Mouse (Mus musculus): ENCODE measurements around the gene Ccdc88c. TPM values are rescaled to one million over a fixed set of nuclear protein-coding genes. Genes with fewer than 3 reads are reported as not detected.

The Ccdc88c gene
- polyA plus RNA-seq, 1 experiment from 2014 or later, result 18.8 TPM

- WGBS, result 9% methylated on average over 1 of the region's 2 CpGs
- no peak overlapping the region for H3K4me3 ChIP-seq (ENCODE audit: low read length)
- no peak overlapping the region for H3K27ac ChIP-seq (ENCODE audit: low read length)
- H3K4me2 ChIP-seq (ENCODE audit: low read depth, low read length), result no peak overlapping the region
- peak; percentile 32; the same call in 1 of the 2 replicates for ATAC-seq (ENCODE audit: low read depth)
- no peaks in the 10 kb centered on the region for H3K27me3 ChIP-seq (ENCODE audit: control insufficient read depth, insufficient read depth, low read depth, low read length)
- peaks cover 9% of the 10 kb centered on the region for H3K36me3 ChIP-seq (ENCODE audit: control insufficient read depth, insufficient read depth, low read length)
- no peaks in the 10 kb centered on the region for H3K9me3 ChIP-seq (ENCODE audit: control insufficient read depth, low read length)
- H3K4me1 ChIP-seq (replicated peaks; ENCODE audit: control insufficient read depth, insufficient read depth, low read length), result peaks cover 5% of the 10 kb centered on the region; the same call in 1 of the 2 replicates
- H3K9ac ChIP-seq (ENCODE audit: low read length), result no peak overlapping the region
Measured at GRCm38 (mm10) chr12:100936116-100936515, 92.7 kb downstream of the Ccdc88c start.

- H3K27ac ChIP-seq (ENCODE audit: low read length), result no peak overlapping the region
- ATAC-seq (ENCODE audit: low read depth), result no peak
- H3K9ac ChIP-seq (ENCODE audit: low read length), result no peak overlapping the region
- WGBS, result 85% methylated on average over 5 of the region's 5 CpGs
- no peaks in the 10 kb centered on the region for H3K9me3 ChIP-seq (ENCODE audit: control insufficient read depth, low read length)
- no peak overlapping the region for H3K4me2 ChIP-seq (ENCODE audit: low read depth, low read length)
- peaks cover 13% of the 10 kb centered on the region for H3K36me3 ChIP-seq (ENCODE audit: control insufficient read depth, insufficient read depth, low read length)
- H3K4me1 ChIP-seq (replicated peaks; ENCODE audit: control insufficient read depth, insufficient read depth, low read length), result peaks cover 5% of the 10 kb centered on the region; the same call in 1 of the 2 replicates
- no peak overlapping the region for H3K4me3 ChIP-seq (ENCODE audit: low read length)
- H3K27me3 ChIP-seq (ENCODE audit: control insufficient read depth, insufficient read depth, low read depth, low read length), result no peaks in the 10 kb centered on the region
Measured at GRCm38 (mm10) chr12:100934796-100935195, 94.1 kb downstream of the Ccdc88c start.

GRCm38 (mm10) chr12:100931653-100932052 lies 97.2 kb downstream of the Ccdc88c start:
- WGBS, result 91% methylated on average over 14 of the region's 14 CpGs
- Histone ChIP-seq H3K4me3 (ENCODE audit: low read length) (no peak overlapping the region), H3K4me2 (ENCODE audit: low read depth, low read length) (no peak overlapping the region), H3K36me3 (ENCODE audit: control insufficient read depth, insufficient read depth, low read length) (peaks cover 22% of the 10 kb centered on the region), H3K27me3 (ENCODE audit: control insufficient read depth, insufficient read depth, low read depth, low read length) (no peaks in the 10 kb centered on the region), H3K4me1 (replicated peaks; ENCODE audit: control insufficient read depth, insufficient read depth, low read length) (no peaks in the 10 kb centered on the region), H3K9me3 (ENCODE audit: control insufficient read depth, low read length) (no peaks in the 10 kb centered on the region), H3K27ac (ENCODE audit: low read length) (no peak overlapping the region), H3K9ac (ENCODE audit: low read length) (no peak overlapping the region)
- ATAC-seq (ENCODE audit: low read depth), result no peak

- Histone ChIP-seq H3K4me1 (replicated peaks; ENCODE audit: control insufficient read depth, insufficient read depth, low read length) (no peaks in the 10 kb centered on the region), H3K4me2 (ENCODE audit: low read depth, low read length) (no peak overlapping the region), H3K9ac (ENCODE audit: low read length) (no peak overlapping the region), H3K36me3 (ENCODE audit: control insufficient read depth, insufficient read depth, low read length) (peaks cover 27% of the 10 kb centered on the region), H3K4me3 (ENCODE audit: low read length) (no peak overlapping the region), H3K27ac (ENCODE audit: low read length) (no peak overlapping the region), H3K27me3 (ENCODE audit: control insufficient read depth, insufficient read depth, low read depth, low read length) (no peaks in the 10 kb centered on the region), H3K9me3 (ENCODE audit: control insufficient read depth, low read length) (no peaks in the 10 kb centered on the region)
- 87% methylated on average over 9 of the region's 9 CpGs for WGBS
- ATAC-seq (ENCODE audit: low read depth), result no peak
Measured at GRCm38 (mm10) chr12:100928286-100928685, 100.6 kb downstream of the Ccdc88c start.

GRCm38 (mm10) chr12:100925644-100926619 lies 102.9 kb downstream of the Ccdc88c start:
- Histone ChIP-seq H3K4me2 (ENCODE audit: low read depth, low read length) (no peak overlapping the region), H3K4me1 (replicated peaks; ENCODE audit: control insufficient read depth, insufficient read depth, low read length) (no peaks in the 10 kb centered on the region), H3K27ac (ENCODE audit: low read length) (no peak overlapping the region), H3K9me3 (ENCODE audit: control insufficient read depth, low read length) (no peaks in the 10 kb centered on the region), H3K9ac (ENCODE audit: low read length) (no peak overlapping the region), H3K27me3 (ENCODE audit: control insufficient read depth, insufficient read depth, low read depth, low read length) (no peaks in the 10 kb centered on the region), H3K36me3 (ENCODE audit: control insufficient read depth, insufficient read depth, low read length) (peaks cover 26% of the 10 kb centered on the region; the same call in 1 of the 2 replicates), H3K4me3 (ENCODE audit: low read length) (no peak overlapping the region)
- ATAC-seq (ENCODE audit: low read depth), result peak; percentile 62
- WGBS, result 67% methylated on average over 14 of the region's 14 CpGs

- H3K27me3 ChIP-seq (ENCODE audit: control insufficient read depth, insufficient read depth, low read depth, low read length), result no peaks in the 10 kb centered on the region
- H3K36me3 ChIP-seq (ENCODE audit: control insufficient read depth, insufficient read depth, low read length), result peaks cover 16% of the 10 kb centered on the region; the same call in 1 of the 2 replicates
- H3K4me1 ChIP-seq (replicated peaks; ENCODE audit: control insufficient read depth, insufficient read depth, low read length), result no peaks in the 10 kb centered on the region
- ATAC-seq (ENCODE audit: low read depth), result no peak
- no peaks in the 10 kb centered on the region for H3K9me3 ChIP-seq (ENCODE audit: control insufficient read depth, low read length)
- H3K9ac ChIP-seq (ENCODE audit: low read length), result no peak overlapping the region
- H3K27ac ChIP-seq (ENCODE audit: low read length), result no peak overlapping the region
- no peak overlapping the region for H3K4me3 ChIP-seq (ENCODE audit: low read length)
- WGBS, result 74% methylated on average over 15 of the region's 15 CpGs
- H3K4me2 ChIP-seq (ENCODE audit: low read depth, low read length), result no peak overlapping the region
Measured at GRCm38 (mm10) chr12:100924646-100925339, 104.1 kb downstream of the Ccdc88c start.

GRCm38 (mm10) chr12:100910731-100911130 lies 118.1 kb downstream of the Ccdc88c start:
- Histone ChIP-seq H3K4me1 (replicated peaks; ENCODE audit: control insufficient read depth, insufficient read depth, low read length) (peaks cover 6% of the 10 kb centered on the region; the same call in 1 of the 2 replicates), H3K27ac (ENCODE audit: low read length) (no peak overlapping the region), H3K9me3 (ENCODE audit: control insufficient read depth, low read length) (no peaks in the 10 kb centered on the region), H3K9ac (ENCODE audit: low read length) (no peak overlapping the region), H3K27me3 (ENCODE audit: control insufficient read depth, insufficient read depth, low read depth, low read length) (peaks cover 15% of the 10 kb centered on the region), H3K4me3 (ENCODE audit: low read length) (no peak overlapping the region), H3K36me3 (ENCODE audit: control insufficient read depth, insufficient read depth, low read length) (no peaks in the 10 kb centered on the region; the same call in 1 of the 2 replicates), H3K4me2 (ENCODE audit: low read depth, low read length) (no peak overlapping the region)
- no peak for ATAC-seq (ENCODE audit: low read depth)
- 76% methylated on average over 12 of the region's 12 CpGs for WGBS

GRCm38 (mm10) chr12:100909765-100910164 lies 119.1 kb downstream of the Ccdc88c start:
- Histone ChIP-seq H3K9me3 (ENCODE audit: control insufficient read depth, low read length) (no peaks in the 10 kb centered on the region), H3K9ac (ENCODE audit: low read length) (no peak overlapping the region), H3K27ac (ENCODE audit: low read length) (no peak overlapping the region), H3K4me2 (ENCODE audit: low read depth, low read length) (no peak overlapping the region), H3K36me3 (ENCODE audit: control insufficient read depth, insufficient read depth, low read length) (no peaks in the 10 kb centered on the region; the same call in 1 of the 2 replicates), H3K4me3 (ENCODE audit: low read length) (no peak overlapping the region), H3K4me1 (replicated peaks; ENCODE audit: control insufficient read depth, insufficient read depth, low read length) (peaks cover 6% of the 10 kb centered on the region; the same call in 1 of the 2 replicates), H3K27me3 (ENCODE audit: control insufficient read depth, insufficient read depth, low read depth, low read length) (peaks cover 15% of the 10 kb centered on the region)
- WGBS, result 53% methylated on average over 6 of the region's 6 CpGs
- no peak for ATAC-seq (ENCODE audit: low read depth)

Measured in lung, embryonic 16.5 days (tissue).